Mouse (Mus musculus): ENCODE measurements at regions not wholly inside any gene's neighbourhood (a gene's known extent, or its start where the extent isn't known, plus 50 kb on each side); places are given as distances from the start of the nearest gene placed in this dataset.

DNA sequence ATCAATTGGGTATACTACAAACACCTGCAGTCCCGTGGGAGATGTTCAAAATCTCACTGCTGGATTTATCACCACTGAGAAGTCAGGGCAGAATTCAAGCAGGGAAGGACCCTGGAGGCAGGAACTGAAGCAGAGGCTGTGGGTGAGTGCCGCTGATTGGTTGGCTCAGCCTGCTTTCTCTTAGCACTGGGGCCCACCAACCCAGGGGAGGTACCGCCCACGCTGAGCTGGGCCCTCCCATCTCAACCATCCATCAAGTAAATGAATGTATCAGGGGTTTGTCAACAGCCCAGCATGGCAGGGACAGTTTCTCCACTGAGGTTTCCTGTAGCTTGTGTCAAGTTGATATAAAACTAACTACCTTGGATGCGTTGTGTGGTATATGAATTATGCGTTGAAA, 109.2 kb downstream of the Cand1 start:
- no peak overlapping the region for H3K4me3 ChIP-seq (ENCODE audit: control insufficient read depth in 1 of 2, insufficient read depth in 1 of 2, low read depth in 2 of 2, low read length in 2 of 2)
- no peaks in the 10 kb centered on the region for H3K27me3 ChIP-seq (ENCODE audit: control insufficient read depth in 1 of 2, insufficient read depth in 2 of 2, low read length in 2 of 2)
- no peaks in the 10 kb centered on the region for H3K4me1 ChIP-seq (ENCODE audit: control insufficient read depth in 1 of 2, insufficient read depth in 2 of 2, low read length in 2 of 2)
- H3K9me3 ChIP-seq (replicated peaks; ENCODE audit: insufficient read depth, low read length) = no peaks in the 10 kb centered on the region
- no peaks in the 10 kb centered on the region for H3K79me2 ChIP-seq (ENCODE audit: control insufficient read depth, insufficient read depth, low read length, poor library complexity)
- H3K27ac ChIP-seq (ENCODE audit: control insufficient read depth, low read depth, low read length) = no peak overlapping the region
- no peak for DNase-seq (ENCODE audit: low read depth, low spot score)
- no peak overlapping the region for H3K9ac ChIP-seq (ENCODE audit: control insufficient read depth, low read depth, low read length, poor library complexity, severe bottlenecking)
- TF ChIP-seq ZMIZ1 (IDR thresholded peaks at IDR 0.05; ENCODE audit: low read depth, low read length) = no peak
- no peak for TF ChIP-seq MAX (IDR thresholded peaks at IDR 0.05; ENCODE audit: low read length)
- TF ChIP-seq POLR2A (IDR thresholded peaks at IDR 0.05; ENCODE audit: control insufficient read depth in 1 of 2, insufficient read depth in 1 of 2, low read depth in 1 of 2, low read length in 2 of 2, poor library complexity in 1 of 2) = no peak
- no peak for TF ChIP-seq MYB (IDR thresholded peaks at IDR 0.05; ENCODE audit: low read depth, low read length)
- no peak for TF ChIP-seq TCF12 (IDR thresholded peaks at IDR 0.05; ENCODE audit: low read depth, low read length)
- no peak for TF ChIP-seq ELF1 (IDR thresholded peaks at IDR 0.05; ENCODE audit: low read depth, low read length)
- TF ChIP-seq HCFC1 (IDR thresholded peaks at IDR 0.05; ENCODE audit: low read depth, low read length) = no peak
- no peak for TF ChIP-seq CHD2 (IDR thresholded peaks at IDR 0.05; ENCODE audit: low read length)
- TF ChIP-seq GABPA (IDR thresholded peaks at IDR 0.05; ENCODE audit: low read depth, low read length) = no peak
- TF ChIP-seq CHD1 (IDR thresholded peaks at IDR 0.05; ENCODE audit: low read depth, low read length) = no peak
- TF ChIP-seq GATA1 (IDR thresholded peaks at IDR 0.05; ENCODE audit: low read depth, low read length) = no peak
- no peak for TF ChIP-seq USF2 (IDR thresholded peaks at IDR 0.05; ENCODE audit: borderline replicate concordance in 1 of 2, insufficient read depth in 1 of 2, low read depth in 1 of 2, low read length in 2 of 2)
- no peak for TF ChIP-seq ZNF384 (IDR thresholded peaks at IDR 0.05; ENCODE audit: low read depth, low read length)
- H3K36me3 ChIP-seq (ENCODE audit: control insufficient read depth in 1 of 2, insufficient read depth in 2 of 2, low read length in 2 of 2) = no peaks in the 10 kb centered on the region

DNA sequence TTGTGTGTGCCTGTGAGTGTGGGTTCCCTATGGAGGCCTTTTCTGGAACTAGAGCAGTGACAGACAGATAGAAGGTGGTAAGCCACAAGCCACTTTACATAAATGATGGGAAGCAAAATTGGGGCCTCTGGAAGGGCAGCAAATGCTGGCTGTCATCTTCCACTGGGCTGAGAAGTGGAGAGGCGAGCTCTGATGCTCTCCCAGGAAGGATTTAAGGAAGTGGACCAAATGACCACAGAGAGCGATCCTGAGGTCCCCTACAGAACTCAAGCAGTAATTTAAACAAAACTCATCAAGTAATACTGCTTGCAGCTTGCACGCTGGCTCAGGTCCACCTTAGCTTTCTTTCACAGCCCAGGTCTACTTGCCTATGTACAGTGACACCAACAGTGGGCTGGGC, 111.8 kb downstream of the Cand1 start:
- Histone ChIP-seq H3K4me1 (ENCODE audit: control insufficient read depth in 1 of 2, insufficient read depth in 2 of 2, low read length in 2 of 2) (no peaks in the 10 kb centered on the region), H3K9me3 (replicated peaks; ENCODE audit: insufficient read depth, low read length) (no peaks in the 10 kb centered on the region), H3K36me3 (ENCODE audit: control insufficient read depth in 1 of 2, insufficient read depth in 2 of 2, low read length in 2 of 2) (no peaks in the 10 kb centered on the region), H3K79me2 (ENCODE audit: control insufficient read depth, insufficient read depth, low read length, poor library complexity) (no peaks in the 10 kb centered on the region), H3K27ac (ENCODE audit: control insufficient read depth, low read depth, low read length) (no peak overlapping the region), H3K27me3 (ENCODE audit: control insufficient read depth in 1 of 2, insufficient read depth in 2 of 2, low read length in 2 of 2) (no peaks in the 10 kb centered on the region), H3K4me3 (ENCODE audit: control insufficient read depth in 1 of 2, insufficient read depth in 1 of 2, low read depth in 2 of 2, low read length in 2 of 2) (no peak overlapping the region), H3K9ac (ENCODE audit: control insufficient read depth, low read depth, low read length, poor library complexity, severe bottlenecking) (no peak overlapping the region)
- TF ChIP-seq ZNF384 (IDR thresholded peaks at IDR 0.05; ENCODE audit: low read depth, low read length) = no peak
- no peak for TF ChIP-seq MAX (IDR thresholded peaks at IDR 0.05; ENCODE audit: low read length)
- TF ChIP-seq ELF1 (IDR thresholded peaks at IDR 0.05; ENCODE audit: low read depth, low read length) = no peak
- TF ChIP-seq TBP (IDR thresholded peaks at IDR 0.05; ENCODE audit: low read depth, low read length) = no peak
- no peak for TF ChIP-seq POLR2A (IDR thresholded peaks at IDR 0.05; ENCODE audit: control insufficient read depth in 1 of 2, insufficient read depth in 1 of 2, low read depth in 1 of 2, low read length in 2 of 2, poor library complexity in 1 of 2)
- no peak for TF ChIP-seq RAD21 (IDR thresholded peaks at IDR 0.05; ENCODE audit: low read depth, low read length)
- no peak for TF ChIP-seq MEF2A (IDR thresholded peaks at IDR 0.05; ENCODE audit: extremely low read depth, insufficient replicate concordance, low read depth, low read length, poor library complexity, severe bottlenecking)
- TF ChIP-seq HCFC1 (IDR thresholded peaks at IDR 0.05; ENCODE audit: low read depth, low read length) = no peak
- TF ChIP-seq JUND (IDR thresholded peaks at IDR 0.05; ENCODE audit: low read depth, low read length) = no peak
- TF ChIP-seq GATA1 (IDR thresholded peaks at IDR 0.05; ENCODE audit: low read depth, low read length) = no peak
- no peak for TF ChIP-seq CHD1 (IDR thresholded peaks at IDR 0.05; ENCODE audit: low read depth, low read length)
- TF ChIP-seq BHLHE40 (IDR thresholded peaks at IDR 0.05; ENCODE audit: borderline replicate concordance, low read depth, low read length) = no peak
- TF ChIP-seq USF2 (IDR thresholded peaks at IDR 0.05; ENCODE audit: borderline replicate concordance in 1 of 2, insufficient read depth in 1 of 2, low read depth in 1 of 2, low read length in 2 of 2) = no peak
- TF ChIP-seq ZC3H11A (IDR thresholded peaks at IDR 0.05; ENCODE audit: low read depth, low read length) = no peak
- TF ChIP-seq UBTF (IDR thresholded peaks at IDR 0.05; ENCODE audit: borderline replicate concordance, insufficient read depth, low read depth, low read length) = no peak
- no peak for DNase-seq (ENCODE audit: low read depth, low spot score)
